Mouse (Mus musculus) brain, embryonic 14.5 days (tissue): Measurements from ENCODE around the gene Nyap1.

Experiments
- CTCF ChIP-seq: fragments of 200-500 bp; IDR thresholded peaks from 2 replicates; pipeline ENCODE4 v1.5.1; 2012; ENCODE audit warnings: inconsistent platforms, mild to moderate bottlenecking, moderate library complexity, borderline replicate concordance; ENCODE audit not compliant: insufficient read depth, insufficient read length; ENCODE audit errors: extremely low read depth
- POLR2A ChIP-seq: fragments of 200-500 bp; IDR thresholded peaks from 2 replicates; pipeline ENCODE4 v1.6.1; 2012; ENCODE audit warnings: mild to moderate bottlenecking, inconsistent platforms, borderline replicate concordance; ENCODE audit not compliant: poor library complexity, insufficient read depth, insufficient read length, severe bottlenecking; ENCODE audit errors: extremely low read depth

- TF ChIP-seq POLR2A (no peak), CTCF (no peak)
Observed at GRCm38 (mm10) chr5:137691881-137692280, 49.5 kb downstream of the Nyap1 start.
